Mouse (Mus musculus) small intestine, adult 2 months (tissue): ENCODE results near the gene Acsbg1. TPM values are rescaled to one million over a fixed set of nuclear protein-coding genes. Genes with fewer than 3 reads are reported as not detected.

ENCODE experiments used
- H3K27ac ChIP-seq: fragments of 200-500 bp; 2 replicates; pipeline ENCODE4 v1.5.1; 2012; ENCODE audit warnings: low read depth, low read length, control low read depth, inconsistent platforms; ENCODE audit not compliant: insufficient read depth
- H3K27me3 ChIP-seq: fragments of 200-500 bp; 2 replicates; pipeline ENCODE4 v1.6.1; 2012; ENCODE audit warnings: mild to moderate bottlenecking, moderate library complexity, low read length, inconsistent platforms; ENCODE audit not compliant: control insufficient read depth, insufficient read depth
- H3K36me3 ChIP-seq: fragments of 200-500 bp; 2 replicates; pipeline ENCODE4 v1.6.1; 2012; ENCODE audit warnings: mild to moderate bottlenecking, low read length, control low read depth, inconsistent platforms; ENCODE audit not compliant: control insufficient read depth, insufficient read depth
- H3K4me1 ChIP-seq: fragments of 200-500 bp; 2 replicates; pipeline ENCODE4 v1.6.1; 2012; ENCODE audit warnings: low read length, inconsistent platforms, mixed read lengths; ENCODE audit not compliant: control insufficient read depth, insufficient read depth, insufficient read length
- H3K4me3 ChIP-seq: fragments of 200-500 bp; 2 replicates; pipeline ENCODE4 v1.5.1; 2012; ENCODE audit warnings: low read depth, mild to moderate bottlenecking, control low read depth, inconsistent platforms, low read length, moderate library complexity
- CTCF ChIP-seq: fragments of 200-500 bp; IDR thresholded peaks from 2 replicates; pipeline ENCODE4 v1.5.1; 2012; ENCODE audit warnings: low read depth, mild to moderate bottlenecking, control low read depth, inconsistent platforms, low read length, moderate library complexity, mixed read lengths; ENCODE audit not compliant: insufficient replicate concordance, insufficient read length; ENCODE audit errors: extremely low read depth
- POLR2A ChIP-seq: fragments of 200-500 bp; IDR thresholded peaks from 2 replicates; pipeline ENCODE4 v1.6.1; 2012; ENCODE audit warnings: low read depth, mild to moderate bottlenecking, control low read depth, inconsistent platforms, low read length, moderate library complexity
- WGBS: fragments of 180-500 bp; shearing (Covaris S2); methylation state at CpG from one replicate; pipeline ENCODE4 v1.1.7; 2018; 5-methylcytosine and 5-hydroxymethylcytosine counted together
- polyA plus RNA-seq: library from polyadenylated mRNA; depleted of rRNA; stranded (reverse); fragments of >200 nt; gene quantifications from 2 replicates; pipeline ENCODE4 v1.2.3, GENCODE M21; 2012

Gene Acsbg1
- polyA plus RNA-seq, 1 experiment: 1.9 TPM

DNA sequence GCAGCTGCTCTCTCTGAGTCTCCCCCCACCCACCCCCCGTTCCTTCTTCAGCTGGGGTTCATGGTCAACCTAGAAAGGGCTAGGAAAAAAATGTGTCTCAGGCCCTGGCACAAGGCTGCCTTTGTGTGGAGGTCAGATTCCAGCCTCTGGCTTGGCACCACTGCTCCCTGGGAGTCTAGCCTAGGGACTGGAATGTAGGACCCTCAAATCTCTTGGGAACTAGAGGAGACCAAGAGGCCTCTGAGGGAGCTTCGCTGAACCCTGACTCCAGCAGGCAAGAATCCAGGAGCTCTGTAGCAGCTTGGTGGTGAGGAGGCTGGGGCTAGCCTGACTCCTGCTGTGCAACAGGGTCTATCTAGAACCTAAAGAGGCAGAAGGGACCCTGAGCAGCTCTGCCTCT is 22.5 kb downstream of the Acsbg1 start:
- Histone ChIP-seq H3K27me3 (no peaks in the 10 kb centered on the region), H3K4me3 (no peak overlapping the region), H3K27ac (no peak overlapping the region), H3K36me3 (no peaks in the 10 kb centered on the region), H3K4me1 (no peaks in the 10 kb centered on the region)
- 41% methylated on average over 2 of the region's 2 CpGs for WGBS
- TF ChIP-seq POLR2A: no peak
- no peak for TF ChIP-seq CTCF

DNA sequence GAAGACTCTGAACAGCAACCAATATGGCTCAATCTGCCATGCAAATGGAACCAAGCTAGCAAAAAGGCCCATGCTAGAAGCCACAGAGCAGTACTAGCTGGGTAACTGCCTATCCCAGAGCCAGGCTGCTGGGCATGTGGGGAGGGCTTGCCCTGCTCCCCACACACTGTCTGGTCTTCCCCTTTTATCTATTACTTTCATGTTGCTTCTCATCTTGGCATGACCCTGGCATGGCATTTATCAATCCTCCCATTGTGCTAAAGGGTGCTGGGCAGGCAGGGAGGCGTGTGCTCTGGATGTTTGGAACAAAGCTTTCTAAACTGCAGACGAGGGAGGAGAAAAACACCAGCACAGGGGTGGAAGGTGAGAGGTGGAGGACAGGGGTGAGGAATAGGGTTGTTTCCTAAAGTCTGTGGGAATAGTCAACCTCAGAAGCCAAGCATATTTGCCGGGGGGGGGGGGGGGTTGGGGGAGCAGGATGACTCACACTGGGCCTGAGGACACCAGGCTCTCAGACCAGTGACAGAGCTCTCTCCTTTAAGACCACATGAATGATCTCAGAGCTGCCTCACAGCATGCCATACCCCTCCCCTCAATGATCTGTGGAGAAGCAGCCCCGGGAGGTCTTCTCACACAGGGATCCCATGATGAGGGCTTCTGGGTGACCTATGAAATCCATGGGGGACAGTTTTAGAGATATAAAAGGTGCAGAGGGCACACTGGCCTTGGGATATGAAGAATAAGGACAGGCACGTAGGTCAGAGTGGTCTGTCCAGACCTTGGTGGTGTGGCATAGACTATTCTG is 24.0 kb downstream of the Acsbg1 start:
- H3K4me3 ChIP-seq: no peak overlapping the region
- H3K27ac ChIP-seq: no peak overlapping the region
- no peaks in the 10 kb centered on the region for H3K27me3 ChIP-seq
- peaks cover 3% of the 10 kb centered on the region; the same call in 1 of the 2 replicates for H3K4me1 ChIP-seq
- 51% methylated on average over 5 of the region's 5 CpGs for WGBS
- no peak for TF ChIP-seq POLR2A
- TF ChIP-seq CTCF: no peak
- no peaks in the 10 kb centered on the region for H3K36me3 ChIP-seq

DNA sequence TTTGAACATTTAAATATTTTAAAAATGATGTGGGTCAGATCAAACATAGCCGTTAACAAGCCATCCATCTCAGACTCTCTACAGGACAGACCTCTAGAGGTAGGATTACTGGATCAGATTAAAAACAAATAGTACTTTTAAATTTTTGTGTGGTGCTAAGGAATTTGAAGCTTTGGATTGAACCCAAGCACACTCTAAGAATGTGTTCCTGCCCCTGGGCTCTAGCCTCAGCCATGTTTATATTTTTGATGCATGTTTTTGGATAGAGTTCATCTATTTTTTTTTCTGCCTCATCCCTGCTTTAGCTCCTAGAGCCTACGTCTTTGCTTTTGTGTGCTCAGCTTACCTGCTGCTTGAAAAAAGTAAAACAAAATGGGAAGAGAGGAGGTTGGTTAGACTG is 28.3 kb downstream of the Acsbg1 start:
- Histone ChIP-seq H3K36me3 (no peaks in the 10 kb centered on the region), H3K27me3 (no peaks in the 10 kb centered on the region), H3K4me1 (peaks cover 3% of the 10 kb centered on the region; the same call in 1 of the 2 replicates), H3K4me3 (no peak overlapping the region), H3K27ac (no peak overlapping the region)
- WGBS: 79% methylated on average over 2 of the region's 2 CpGs
- no peak for TF ChIP-seq POLR2A
- TF ChIP-seq CTCF: no peak

DNA sequence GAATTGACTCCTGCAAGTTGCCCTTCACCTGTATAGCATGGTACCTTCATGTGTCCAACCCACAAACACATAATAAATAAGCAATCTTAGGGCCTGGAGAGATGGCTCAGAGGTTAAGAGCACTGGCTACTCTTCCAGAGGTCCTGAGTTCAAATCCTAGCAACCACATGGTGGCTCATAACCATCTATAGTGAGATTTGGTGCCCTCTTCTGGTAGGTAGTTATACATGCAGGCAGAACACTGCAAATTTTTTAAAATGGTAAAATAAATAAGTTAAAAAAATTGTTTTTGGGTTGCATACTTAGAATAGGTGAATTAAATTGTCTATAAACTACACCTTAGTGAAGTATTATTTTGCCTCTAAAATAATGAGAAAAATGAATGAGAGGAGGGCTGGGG is 30.8 kb downstream of the Acsbg1 start:
- Histone ChIP-seq H3K4me1 (peaks cover 3% of the 10 kb centered on the region; the same call in 1 of the 2 replicates), H3K36me3 (no peaks in the 10 kb centered on the region), H3K27me3 (no peaks in the 10 kb centered on the region), H3K4me3 (no peak overlapping the region), H3K27ac (no peak overlapping the region)
- TF ChIP-seq CTCF: no peak

GRCm38 (mm10) chr9:54629613-54630261 is 31.9 kb downstream of the Acsbg1 start:
- Histone ChIP-seq H3K36me3 (no peaks in the 10 kb centered on the region), H3K27me3 (no peaks in the 10 kb centered on the region), H3K27ac (no peak overlapping the region), H3K4me3 (no peak overlapping the region), H3K4me1 (peaks cover 3% of the 10 kb centered on the region; the same call in 1 of the 2 replicates)
- TF ChIP-seq CTCF: no peak
- TF ChIP-seq POLR2A: no peak
- 81% methylated on average over 5 of the region's 5 CpGs for WGBS

DNA sequence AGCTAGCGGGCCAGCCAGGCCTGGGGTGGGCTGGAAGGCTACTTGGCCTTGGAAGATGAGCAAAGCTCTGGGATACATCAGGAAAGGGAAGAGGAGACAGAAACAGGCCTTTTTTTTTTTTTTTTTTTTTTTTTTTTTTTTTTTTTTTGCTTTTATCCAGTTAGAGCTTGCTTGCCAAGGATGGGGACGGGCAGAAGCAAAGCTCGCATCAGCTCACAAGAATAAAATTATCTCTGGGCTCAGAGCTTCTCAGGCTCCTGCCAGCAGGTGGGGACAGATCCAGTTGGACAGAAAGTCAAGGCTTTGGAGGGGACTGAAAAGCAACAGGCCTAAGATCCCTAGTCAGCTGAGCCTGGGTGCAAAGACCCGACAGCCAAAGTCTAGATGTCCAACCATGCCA is 32.9 kb downstream of the Acsbg1 start:
- H3K4me3 ChIP-seq: no peak overlapping the region
- WGBS: 85% methylated on average over 4 of the region's 4 CpGs

DNA sequence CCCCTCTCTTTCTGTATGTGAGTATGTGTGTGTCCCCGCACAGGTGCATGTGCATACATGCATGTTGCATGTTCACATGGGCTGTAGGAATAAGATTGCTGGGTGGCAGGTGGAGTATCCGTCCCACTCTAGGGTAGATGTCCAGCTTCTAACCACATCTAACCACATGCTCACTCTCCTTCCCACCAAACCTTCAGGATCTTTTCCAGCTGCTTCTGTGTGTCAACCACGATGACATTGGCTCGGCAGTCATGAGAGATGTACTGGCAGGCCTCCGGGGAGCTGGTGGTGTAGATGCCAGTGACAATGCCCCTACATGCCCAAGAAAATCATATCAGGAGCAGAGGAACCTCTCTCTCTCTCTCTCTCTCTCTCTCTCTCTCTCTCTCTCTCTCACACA is 34.4 kb downstream of the Acsbg1 start:
- WGBS: 84% methylated on average over 5 of the region's 5 CpGs
- TF ChIP-seq POLR2A: no peak
- no peak for TF ChIP-seq CTCF

More for the DNA sequence above, 32.9 kb downstream of the Acsbg1 start:
- no peaks in the 10 kb centered on the region for H3K27me3 ChIP-seq
- no peaks in the 10 kb centered on the region for H3K36me3 ChIP-seq
- no peak overlapping the region for H3K27ac ChIP-seq
- TF ChIP-seq CTCF (no peak), POLR2A (no peak)
- peaks cover 2% of the 10 kb centered on the region; the same call in 1 of the 2 replicates for H3K4me1 ChIP-seq

More for the DNA sequence above, 34.4 kb downstream of the Acsbg1 start:
- H3K4me3 ChIP-seq: no peak overlapping the region
- H3K27ac ChIP-seq: no peak overlapping the region
- no peaks in the 10 kb centered on the region for H3K27me3 ChIP-seq
- H3K4me1 ChIP-seq: no peaks in the 10 kb centered on the region
- H3K36me3 ChIP-seq: no peaks in the 10 kb centered on the region
